8 mouse cellular contexts compared by ENCODE assay signal in genomic region chr4:32363488-32363984, GRCm38 (mm10).
DNase-seq lines count a peak whose midpoint lies in the region; ATAC-seq and TF ChIP-seq lines count a peak whose summit lies in the region.

No protein-coding gene starts in this region.

- no peaks in the 10 kb centered on the region for H3K36me3 ChIP-seq in kidney, adult 2 months (ENCODE audit: control insufficient read depth, insufficient read depth, low read length)
- H3K36me3 ChIP-seq in kidney, embryonic 15.5 days, result no peaks in the 10 kb centered on the region
- H3K36me3 ChIP-seq in midbrain, postnatal 0 days (ENCODE audit: insufficient read depth, low read length), result no peaks in the 10 kb centered on the region

- TF ChIP-seq POLR2A in kidney, adult 2 months (IDR thresholded peaks at IDR 0.05; ENCODE audit: low read depth, low read length), result no peak

- intact Hi-C loops in heart, postnatal 10 days (cut with DNase I), result loop anchor here (5.0 kb wide), 1 partner anchor 121 kb away; no protein-coding TSS in a partner anchor
- intact Hi-C loops in left cerebral cortex, postnatal 25 days (cut with DNase I), result no loop called here

- peaks cover 3% of the 10 kb centered on the region; the same call in 1 of the 2 replicates for H3K4me1 ChIP-seq in kidney, adult 2 months (ENCODE audit: control insufficient read depth, insufficient read depth, low read length)
- peaks cover 23% of the 10 kb centered on the region for H3K4me1 ChIP-seq in kidney, embryonic 15.5 days
- peaks cover 29% of the 10 kb centered on the region for H3K4me1 ChIP-seq in midbrain, postnatal 0 days (ENCODE audit: insufficient read depth, low read length)

- H3K4me3 ChIP-seq in kidney, adult 2 months (ENCODE audit: insufficient read depth, low read depth, low read length), result no peak overlapping the region
- no peak overlapping the region for H3K4me3 ChIP-seq in kidney, embryonic 15.5 days (replicated peaks)
- H3K4me3 ChIP-seq in midbrain, postnatal 0 days (ENCODE audit: low read depth, low read length), result no peak overlapping the region

- H3K27ac ChIP-seq in kidney, adult 2 months (ENCODE audit: insufficient read depth, low read depth, low read length), result no peak overlapping the region
- H3K27ac ChIP-seq in kidney, embryonic 15.5 days, result no peak overlapping the region
- no peak overlapping the region for H3K27ac ChIP-seq in midbrain, postnatal 0 days (ENCODE audit: low read depth, low read length)

- no peak for TF ChIP-seq CTCF in kidney, adult 2 months (conservative IDR thresholded peaks at IDR 0.05; ENCODE audit: insufficient read depth, insufficient read length, low read depth, low read length)
- no peak for TF ChIP-seq CTCF in midbrain, postnatal 0 days (IDR thresholded peaks at IDR 0.05)

- H3K27me3 ChIP-seq in kidney, adult 2 months (replicated peaks; ENCODE audit: control insufficient read depth, insufficient read depth, low read length), result no peaks in the 10 kb centered on the region
- H3K27me3 ChIP-seq in kidney, embryonic 15.5 days, result no peaks in the 10 kb centered on the region
- H3K27me3 ChIP-seq in midbrain, postnatal 0 days (ENCODE audit: insufficient read depth, low read length), result no peaks in the 10 kb centered on the region

- DNase-seq in kidney, adult 2 months, result peak; percentile 36
- DNase-seq in heart, postnatal 10 days, result peak; percentile 65 to 71
- DNase-seq in midbrain, postnatal 0 days (ENCODE audit: low spot score), result no peak
- no peak for DNase-seq in left cerebral cortex, postnatal 25 days (ENCODE audit: low spot score in 2 of 2)
- DNase-seq in left cerebral cortex, adult 11 months (ENCODE audit: low spot score), result no peak

- H3K4me2 ChIP-seq in kidney, embryonic 15.5 days, result no peak overlapping the region
- no peak overlapping the region for H3K4me2 ChIP-seq in midbrain, postnatal 0 days (ENCODE audit: low read depth, low read length, poor library complexity, severe bottlenecking)

- 55% methylated on average over 14 of the region's 14 CpGs for WGBS in kidney, adult 2 months
- WGBS in kidney, embryonic 15.5 days, result 43% methylated on average over 14 of the region's 14 CpGs
- WGBS in midbrain, postnatal 0 days, result 72% methylated on average over 14 of the region's 14 CpGs

- no peak overlapping the region for H3K9ac ChIP-seq in kidney, embryonic 15.5 days
- no peak overlapping the region for H3K9ac ChIP-seq in midbrain, postnatal 0 days (replicated peaks; ENCODE audit: low read length, poor library complexity, severe bottlenecking)

- no peaks in the 10 kb centered on the region for H3K9me3 ChIP-seq in kidney, embryonic 15.5 days (replicated peaks)
- no peaks in the 10 kb centered on the region for H3K9me3 ChIP-seq in midbrain, postnatal 0 days (ENCODE audit: low read length)

- ATAC-seq in kidney, embryonic 15.5 days (replicated peaks; ENCODE audit: low FRiP score), result no peak
- ATAC-seq in activated CD4-positive, CD25-positive, alpha-beta regulatory T cell, adult 4 months, result peak; percentile 80
- ATAC-seq in neutrophil, adult 5-6 weeks (ENCODE audit: extremely low read depth, insufficient number of reproducible peaks, low FRiP score, poor library complexity, severe bottlenecking), result peak; percentile 51; the same call in 1 of the 2 replicates
- ATAC-seq in midbrain, postnatal 0 days (ENCODE audit: low FRiP score), result no peak

Comparison
In these comparisons a context has a peak if more than half of its experiments do, and no peak if none do; other contexts are left out.
1. DNase-seq: peak in kidney, adult 2 months (single experiment) and heart, postnatal 10 days (2 of 2); none in midbrain, postnatal 0 days (single experiment), left cerebral cortex, postnatal 25 days (0 of 2) and left cerebral cortex, adult 11 months (single experiment).
2. ATAC-seq: peak in activated CD4-positive, CD25-positive, alpha-beta regulatory T cell, adult 4 months (single experiment) and neutrophil, adult 5-6 weeks (single experiment); none in kidney, embryonic 15.5 days (single experiment) and midbrain, postnatal 0 days (single experiment).